8 mouse cellular contexts compared by ENCODE assay signal in genomic region chr2:147013194-147013969, GRCm38 (mm10). TPM values are rescaled to one million over a fixed set of nuclear protein-coding genes. Genes with fewer than 3 reads are reported as not detected.
DNase-seq lines count a peak whose midpoint lies in the region; ATAC-seq and TF ChIP-seq lines count a peak whose summit lies in the region.

No protein-coding gene starts in this region.

- H3K27me3 ChIP-seq in embryonic facial prominence, embryonic 10.5 days (replicated peaks; ENCODE audit: low read depth, poor library complexity, severe bottlenecking) = no peaks in the 10 kb centered on the region
- H3K27me3 ChIP-seq in heart, adult 2 months (ENCODE audit: control insufficient read depth, insufficient read depth, low read length) = no peaks in the 10 kb centered on the region
- H3K27me3 ChIP-seq in liver, embryonic 12.5 days (replicated peaks) = no peaks in the 10 kb centered on the region
- no peaks in the 10 kb centered on the region for H3K27me3 ChIP-seq in testis, adult 2 months (ENCODE audit: control insufficient read depth, insufficient read depth, low read length)

- H3K36me3 ChIP-seq in embryonic facial prominence, embryonic 10.5 days (replicated peaks) = peaks cover 18% of the 10 kb centered on the region
- peaks cover 2% of the 10 kb centered on the region for H3K36me3 ChIP-seq in heart, adult 2 months (ENCODE audit: control insufficient read depth, insufficient read depth, low read length)
- H3K36me3 ChIP-seq in liver, embryonic 12.5 days = peaks cover 6% of the 10 kb centered on the region; the same call in 1 of the 2 replicates
- no peaks in the 10 kb centered on the region for H3K36me3 ChIP-seq in testis, adult 2 months (ENCODE audit: control insufficient read depth, insufficient read depth, low read length)

- H3K4me1 ChIP-seq in embryonic facial prominence, embryonic 10.5 days = peaks cover 21% of the 10 kb centered on the region
- peaks cover 3% of the 10 kb centered on the region for H3K4me1 ChIP-seq in heart, adult 2 months (ENCODE audit: control insufficient read depth, insufficient read depth, low read length)
- H3K4me1 ChIP-seq in liver, embryonic 12.5 days = peaks cover 41% of the 10 kb centered on the region
- H3K4me1 ChIP-seq in testis, adult 2 months (ENCODE audit: control insufficient read depth, insufficient read depth, low read length) = peaks cover 6% of the 10 kb centered on the region

- peak overlapping the region; percentile 98 for H3K27ac ChIP-seq in embryonic facial prominence, embryonic 10.5 days (replicated peaks)
- H3K27ac ChIP-seq in heart, adult 2 months = peak overlapping the region; percentile 96
- peak overlapping the region; percentile 88 for H3K27ac ChIP-seq in liver, embryonic 12.5 days
- H3K27ac ChIP-seq in testis, adult 2 months (ENCODE audit: control insufficient read depth, insufficient read depth, low read depth, low read length) = peak overlapping the region; percentile 79

- under 1% methylated on average over 59 of the region's 59 CpGs for WGBS in embryonic facial prominence, embryonic 10.5 days
- under 1% methylated on average over 59 of the region's 59 CpGs for WGBS in heart, adult 2 months
- WGBS in liver, embryonic 12.5 days (ENCODE audit: insufficient replicate concordance) = under 1% methylated on average over 59 of the region's 59 CpGs

- TF ChIP-seq CTCF in heart, adult 2 months (IDR thresholded peaks at IDR 0.05) = no peak
- TF ChIP-seq CTCF in testis, adult 2 months (IDR thresholded peaks at IDR 0.05; ENCODE audit: control insufficient read depth, insufficient read depth, insufficient replicate concordance, low read depth, low read length) = no peak

- H3K4me3 ChIP-seq in embryonic facial prominence, embryonic 10.5 days = peak overlapping the region; percentile 88
- H3K4me3 ChIP-seq in heart, adult 2 months = peak overlapping the region; percentile 96
- peak overlapping the region; percentile 78 for H3K4me3 ChIP-seq in liver, embryonic 12.5 days
- H3K4me3 ChIP-seq in testis, adult 2 months (ENCODE audit: control insufficient read depth, low read depth, low read length) = peak overlapping the region; percentile 90

- H3K4me2 ChIP-seq in liver, embryonic 12.5 days = peak overlapping the region; percentile 90

- no peaks in the 10 kb centered on the region for H3K9me3 ChIP-seq in embryonic facial prominence, embryonic 10.5 days
- H3K9me3 ChIP-seq in liver, embryonic 12.5 days (replicated peaks) = no peaks in the 10 kb centered on the region

- H3K79me2 ChIP-seq in heart, adult 2 months (replicated peaks; ENCODE audit: control insufficient read depth, insufficient read depth, low read length) = peaks cover 2% of the 10 kb centered on the region; the same call in 1 of the 2 replicates

- intact Hi-C loops in heart, adult 2 months (cut with DNase I) = loop anchor here (10.0 kb wide), 1 partner anchor 159 kb away; the partner anchor contains the start of gene Kiz

- no peak for TF ChIP-seq POLR2A in heart, adult 2 months (IDR thresholded peaks at IDR 0.05; ENCODE audit: insufficient read depth, low read depth, low read length)
- TF ChIP-seq POLR2A in testis, adult 2 months (IDR thresholded peaks at IDR 0.05; ENCODE audit: control insufficient read depth, low read depth, low read length) = no peak

- peak; percentile 23 to 61 for DNase-seq in urinary bladder, adult 18-20 months (ENCODE audit: low spot score in 2 of 2)
- no peak for DNase-seq in urinary bladder, adult 2 months (ENCODE audit: low spot score)
- DNase-seq in embryonic facial prominence, embryonic 10.5 days (ENCODE audit: low spot score) = peak; percentile 95
- DNase-seq in heart, adult 2 months = no peak
- DNase-seq in kidney, adult 8-10 months = peak; percentile 72 to 78

- ATAC-seq in liver, embryonic 12.5 days = peak; percentile 81
- peak; percentile 29; the same call in 1 of the 2 replicates for ATAC-seq in monocyte, adult 5-6 weeks (replicated peaks; ENCODE audit: insufficient number of reproducible peaks, low FRiP score, low TSS enrichment, poor library complexity, severe bottlenecking)

- peak overlapping the region; percentile 78 for H3K9ac ChIP-seq in heart, adult 2 months (ENCODE audit: low read depth, low read length)
- peak overlapping the region; percentile 85 for H3K9ac ChIP-seq in liver, embryonic 12.5 days

- TF ChIP-seq EP300 in heart, adult 2 months (IDR thresholded peaks at IDR 0.05; ENCODE audit: insufficient read depth, low read depth, low read length) = no peak

RNA-seq across cellular contexts. Expression of gene Xrn2, which starts 0.6 kb away (rescaled TPM):
- 39.9 and 41.5 TPM in 2 replicates for polyA plus RNA-seq in urinary bladder, adult 2 months (2012; rRNA removed)
- polyA plus RNA-seq in embryonic facial prominence, embryonic 10.5 days (2016; fragmentation: Nextera tagmentation; extraction: Ambion mirVana) = 89.4 and 89.7 TPM in 2 replicates
- total RNA-seq in heart, adult 2 months (2021) = 10 to 100 TPM; 21.6 to 22.1 TPM
- 11.1 and 22.2 TPM in 2 replicates for polyA plus RNA-seq in heart, adult 2 months (2012; rRNA removed)
- 52.0 and 52.9 TPM in 2 replicates for polyA plus RNA-seq in liver, embryonic 12.5 days (2016; fragmentation: Nextera tagmentation; extraction: Ambion mirVana)
- total RNA-seq in monocyte, adult 5-6 weeks (2017) = 330 to 349 TPM (median 340 TPM) in 3 replicates
- 33.1 and 34.2 TPM in 2 replicates for polyA plus RNA-seq in testis, adult 2 months (2012; rRNA removed)

Comparison
In these comparisons a context has a peak if more than half of its experiments do, and no peak if none do; other contexts are left out.
1. DNase-seq: peak in urinary bladder, adult 18-20 months (2 of 2), embryonic facial prominence, embryonic 10.5 days (single experiment) and kidney, adult 8-10 months (2 of 2); none in urinary bladder, adult 2 months (single experiment) and heart, adult 2 months (0 of 2).
2. Peak in every context shown above with its lines, with median percentiles within 50 percentile points of each other: H3K27ac ChIP-seq and H3K4me3 ChIP-seq.